Mouse (Mus musculus) kidney, postnatal 0 days (tissue): ENCODE measurements at regions not wholly inside any gene's neighbourhood (a gene's known extent, or its start where the extent isn't known, plus 50 kb on each side); places are given as distances from the start of the nearest gene placed in this dataset.

Source experiments
- ATAC-seq: fragments of 200-750 bp; cut with Nextera tagmentation; replicated peaks from 2 replicates; pipeline ENCODE4 v1.8.0; 2017; ENCODE audit warnings: low read depth, moderate number of reproducible peaks, moderate TSS enrichment, moderate library complexity; ENCODE audit not compliant: low FRiP score
- DNase-seq: peaks from one replicate; pipeline ENCODE4 v3.0.0-alpha.2; 2016; ENCODE audit warnings: low spot score
- H3K27ac ChIP-seq: fragments of 300-500 bp; sonication (generic); 2 replicates; pipeline ENCODE4 v1.5.1; 2014; ENCODE audit warnings: mild to moderate bottlenecking
- H3K27me3 ChIP-seq: fragments of 300-500 bp; sonication (generic); 2 replicates; pipeline ENCODE4 v1.6.1; 2014; ENCODE audit warnings: low read length, mixed read lengths; ENCODE audit not compliant: insufficient read depth
- H3K36me3 ChIP-seq: fragments of 300-500 bp; sonication (generic); 2 replicates; pipeline ENCODE4 v1.6.1; 2014; ENCODE audit warnings: low read length, mixed read lengths; ENCODE audit not compliant: insufficient read depth
- H3K4me1 ChIP-seq: fragments of 300-500 bp; sonication (generic); replicated peaks from 2 replicates; pipeline ENCODE4 v1.6.1; 2014; ENCODE audit warnings: antibody characterized with exemption, low read length, mixed read lengths; ENCODE audit not compliant: insufficient read depth
- H3K4me2 ChIP-seq: fragments of 300-500 bp; sonication (generic); 2 replicates; pipeline ENCODE4 v1.6.1; 2014; ENCODE audit warnings: mild to moderate bottlenecking, low read length, moderate library complexity, mixed read lengths
- H3K4me3 ChIP-seq: fragments of 300-500 bp; sonication (generic); replicated peaks from 2 replicates; pipeline ENCODE4 v1.5.1; 2014; ENCODE audit warnings: low read depth, low read length
- H3K9ac ChIP-seq: fragments of 300-500 bp; sonication (generic); 2 replicates; pipeline ENCODE4 v1.6.1; 2014; ENCODE audit warnings: low read depth, low read length
- H3K9me3 ChIP-seq: fragments of 300-500 bp; sonication (generic); replicated peaks from 2 replicates; pipeline ENCODE4 v1.6.1; 2016; ENCODE audit warnings: low read length, inconsistent platforms, mixed read lengths
- CTCF ChIP-seq: IDR thresholded peaks from 2 replicates; pipeline ENCODE4 v1.5.1; 2016; ENCODE audit warnings: antibody characterized with exemption, low read depth, mild to moderate bottlenecking, moderate library complexity
- WGBS: fragments of 180-500 bp; shearing (Covaris S2); extraction: QIAGEN DNeasy Blood & Tissue Kit; methylation state at CpG from one replicate; pipeline ENCODE4 v1.1.7; 2014; 5-methylcytosine and 5-hydroxymethylcytosine counted together

DNA sequence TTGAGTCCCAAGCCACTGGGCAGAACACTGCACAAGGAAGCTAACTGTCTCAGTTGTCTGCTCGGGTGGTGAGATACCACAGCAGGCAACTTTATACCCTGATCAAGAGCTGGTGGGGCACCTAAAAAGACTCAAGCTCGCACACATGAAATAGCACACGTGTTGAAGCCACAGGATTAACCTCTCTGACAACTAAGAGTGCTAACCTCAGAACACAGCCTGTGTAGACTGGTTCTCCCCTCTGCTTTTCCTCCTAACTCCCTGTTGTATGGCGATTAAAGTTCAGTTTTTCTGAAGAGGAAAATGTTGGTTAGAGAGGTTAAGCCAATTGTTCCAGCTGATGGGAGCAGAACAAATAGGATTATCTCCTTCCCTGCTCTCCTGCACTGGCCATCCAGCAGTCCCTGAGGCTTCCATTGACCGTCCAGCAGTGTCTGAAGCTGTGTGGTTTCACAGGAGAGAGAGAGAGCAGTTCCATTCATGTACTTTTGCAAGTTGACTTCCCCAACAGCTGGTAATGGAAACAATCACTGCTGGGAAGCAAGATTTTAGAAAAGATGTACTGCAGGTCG, 239.6 kb upstream of the Kif2a start:
- no peak overlapping the region for H3K27ac ChIP-seq
- no peaks in the 10 kb centered on the region for H3K4me1 ChIP-seq
- 70% methylated on average over 6 of the region's 6 CpGs for WGBS
- TF ChIP-seq CTCF = no peak
- no peaks in the 10 kb centered on the region for H3K9me3 ChIP-seq
- no peaks in the 10 kb centered on the region for H3K27me3 ChIP-seq
- DNase-seq = no peak
- no peaks in the 10 kb centered on the region for H3K36me3 ChIP-seq
- no peak overlapping the region for H3K9ac ChIP-seq
- no peak overlapping the region for H3K4me3 ChIP-seq
- H3K4me2 ChIP-seq = no peak overlapping the region
- no peak for ATAC-seq

DNA sequence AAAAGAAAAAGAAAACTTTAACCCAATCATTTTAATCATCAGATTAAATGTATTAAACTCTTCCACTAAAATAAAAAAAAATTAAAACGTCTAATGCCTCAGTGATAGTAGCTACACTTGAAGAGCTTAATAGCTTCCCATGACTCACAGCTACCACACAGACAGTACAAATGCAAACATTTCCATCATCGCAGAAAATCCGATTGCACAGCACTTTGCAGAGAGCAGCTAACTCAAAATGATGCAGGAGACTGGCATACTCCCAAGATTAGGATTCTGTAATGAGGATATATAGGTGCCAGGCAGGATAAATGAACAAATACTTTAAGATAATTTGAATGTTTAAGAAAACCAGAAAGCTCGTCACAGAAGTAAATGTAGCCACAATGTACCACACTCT, 238.3 kb upstream of the Kif2a start:
- no peaks in the 10 kb centered on the region for H3K27me3 ChIP-seq
- H3K36me3 ChIP-seq = no peaks in the 10 kb centered on the region
- no peak overlapping the region for H3K4me3 ChIP-seq
- WGBS = 81% methylated on average over 4 of the region's 4 CpGs
- H3K4me1 ChIP-seq = no peaks in the 10 kb centered on the region
- ATAC-seq (no peak), DNase-seq (no peak)
- no peak overlapping the region for H3K4me2 ChIP-seq
- no peaks in the 10 kb centered on the region for H3K9me3 ChIP-seq
- H3K9ac ChIP-seq = no peak overlapping the region
- no peak overlapping the region for H3K27ac ChIP-seq
- no peak for TF ChIP-seq CTCF

DNA sequence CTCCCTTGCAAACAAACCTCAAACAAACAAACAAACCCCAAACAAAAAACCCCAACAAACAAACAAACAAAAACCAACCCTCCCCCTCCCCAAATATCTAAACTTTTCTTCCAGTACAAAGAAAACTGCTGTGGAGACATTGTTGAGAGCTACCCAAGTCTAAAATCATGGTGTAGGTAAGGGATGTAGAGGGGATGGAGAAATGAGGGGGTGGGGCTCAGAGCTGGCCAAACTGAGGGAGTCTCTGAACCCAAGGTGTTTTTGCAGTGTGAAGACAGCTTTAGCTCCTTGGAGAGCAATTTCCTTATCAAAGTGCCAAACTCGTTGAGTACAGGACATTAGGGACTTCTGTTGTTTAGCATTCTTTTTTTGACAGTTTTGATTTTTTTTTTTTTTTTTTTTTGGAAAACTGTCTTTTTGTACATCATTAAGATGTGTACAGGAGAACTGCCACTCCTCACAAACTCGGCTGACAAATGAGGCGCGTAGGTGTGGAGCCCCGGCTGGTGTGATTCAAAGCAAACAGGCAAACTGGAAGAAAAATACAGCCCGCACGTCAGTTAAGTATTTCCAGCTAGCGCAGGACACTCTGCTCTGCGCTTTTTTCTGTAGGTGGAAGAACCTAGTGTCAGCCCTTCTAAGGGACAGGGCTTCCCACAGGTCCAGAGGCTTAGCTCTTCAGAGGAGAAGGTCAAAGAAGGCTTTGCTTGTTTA, 226.0 kb upstream of the Kif2a start:
- Histone ChIP-seq H3K27me3 (no peaks in the 10 kb centered on the region), H3K4me3 (no peak overlapping the region), H3K36me3 (no peaks in the 10 kb centered on the region), H3K4me2 (no peak overlapping the region), H3K9ac (no peak overlapping the region), H3K9me3 (no peaks in the 10 kb centered on the region), H3K27ac (no peak overlapping the region), H3K4me1 (no peaks in the 10 kb centered on the region)
- peak; percentile 15 for DNase-seq
- 20% methylated on average over 9 of the region's 9 CpGs for WGBS
- no peak for ATAC-seq
- no peak for TF ChIP-seq CTCF

GRCm38 (mm10) chr13:107246956-107247751, 225.2 kb upstream of the Kif2a start:
- H3K9me3 ChIP-seq = no peaks in the 10 kb centered on the region
- ATAC-seq = no peak
- no peaks in the 10 kb centered on the region for H3K27me3 ChIP-seq
- WGBS = 33% methylated on average over 17 of the region's 17 CpGs
- DNase-seq = peak; percentile 13
- H3K36me3 ChIP-seq = no peaks in the 10 kb centered on the region
- H3K4me1 ChIP-seq = no peaks in the 10 kb centered on the region
- H3K9ac ChIP-seq = no peak overlapping the region
- no peak for TF ChIP-seq CTCF
- H3K4me3 ChIP-seq = no peak overlapping the region
- H3K4me2 ChIP-seq = peak overlapping the region; percentile 21
- H3K27ac ChIP-seq = no peak overlapping the region

DNA sequence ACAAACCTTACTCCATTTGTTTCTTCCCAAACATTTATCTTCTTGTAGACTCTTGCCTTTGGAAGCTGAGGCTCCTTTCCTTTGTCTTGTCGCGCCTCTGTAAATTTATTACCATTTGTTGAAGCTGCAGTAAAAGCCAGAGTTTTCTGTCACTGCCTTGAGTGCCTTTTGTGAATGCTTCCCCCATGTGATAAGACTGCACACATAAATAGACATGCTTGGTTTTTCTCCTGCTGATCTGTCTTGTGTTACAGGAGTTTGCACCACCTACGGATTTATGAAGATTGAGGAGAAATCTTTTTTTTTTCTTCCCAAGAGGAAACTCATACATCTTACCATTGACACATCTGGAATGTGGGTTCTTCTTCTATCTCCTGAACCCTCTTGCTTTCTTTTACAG, 222.2 kb upstream of the Kif2a start:
- Histone ChIP-seq H3K27ac (no peak overlapping the region), H3K4me1 (no peaks in the 10 kb centered on the region), H3K9ac (no peak overlapping the region), H3K36me3 (no peaks in the 10 kb centered on the region), H3K27me3 (no peaks in the 10 kb centered on the region), H3K4me2 (no peak overlapping the region), H3K9me3 (no peaks in the 10 kb centered on the region), H3K4me3 (no peak overlapping the region)
- no peak for TF ChIP-seq CTCF
- ATAC-seq (no peak), DNase-seq (peak; percentile 27)
- 12% methylated on average over 3 of the region's 3 CpGs for WGBS

DNA sequence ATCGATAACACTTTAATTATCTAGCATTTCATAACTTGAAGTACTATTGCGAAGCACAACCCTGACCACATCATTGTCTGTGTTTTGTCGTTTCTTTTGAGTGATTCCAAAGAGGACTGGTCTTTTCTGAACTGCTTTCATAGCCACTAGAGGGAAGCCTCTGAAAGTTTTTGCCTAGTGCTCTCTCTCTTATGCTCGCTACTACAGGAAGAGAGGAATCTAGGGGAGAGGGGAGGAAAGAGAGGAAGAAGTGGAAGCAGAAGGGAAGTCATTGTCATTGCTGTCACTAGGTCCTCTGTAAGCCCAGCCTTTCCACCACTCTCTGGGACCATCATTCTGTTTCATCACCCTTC, 217.1 kb upstream of the Kif2a start:
- ATAC-seq = peak; percentile 52; the same call in 1 of the 2 replicates
- 35% methylated on average over 4 of the region's 4 CpGs for WGBS
- DNase-seq = peak; percentile 86

More for the DNA sequence above, 217.1 kb upstream of the Kif2a start:
- Histone ChIP-seq H3K27ac (no peak overlapping the region), H3K27me3 (no peaks in the 10 kb centered on the region), H3K4me1 (no peaks in the 10 kb centered on the region), H3K9me3 (no peaks in the 10 kb centered on the region), H3K9ac (no peak overlapping the region), H3K36me3 (no peaks in the 10 kb centered on the region), H3K4me2 (no peak overlapping the region), H3K4me3 (no peak overlapping the region)
- peak; percentile 63 for TF ChIP-seq CTCF
